Mouse (Mus musculus) adrenal gland, adult 18-20 months (tissue): Measurements from ENCODE around the gene Tpd52l2. TPM values are rescaled to one million over a fixed set of nuclear protein-coding genes. Genes with fewer than 3 reads are reported as not detected.

ENCODE experiments used
- DNase-seq, 2 experiments: peaks; one replicate each; pipeline ENCODE4 v3.0.0; 2021 to 2022; ENCODE audit warnings: low spot score in 2 of 2
- total RNA-seq, 2 experiments: library from RNA; stranded (reverse); gene quantifications; 1 replicate in 1 of 2; 2 replicates in 1 of 2; pipeline ENCODE4 v1.2.3; 2021

Tpd52l2 gene
- total RNA-seq, 2 experiments from 2014 or later, result 96.6 to 100 TPM

DNA sequence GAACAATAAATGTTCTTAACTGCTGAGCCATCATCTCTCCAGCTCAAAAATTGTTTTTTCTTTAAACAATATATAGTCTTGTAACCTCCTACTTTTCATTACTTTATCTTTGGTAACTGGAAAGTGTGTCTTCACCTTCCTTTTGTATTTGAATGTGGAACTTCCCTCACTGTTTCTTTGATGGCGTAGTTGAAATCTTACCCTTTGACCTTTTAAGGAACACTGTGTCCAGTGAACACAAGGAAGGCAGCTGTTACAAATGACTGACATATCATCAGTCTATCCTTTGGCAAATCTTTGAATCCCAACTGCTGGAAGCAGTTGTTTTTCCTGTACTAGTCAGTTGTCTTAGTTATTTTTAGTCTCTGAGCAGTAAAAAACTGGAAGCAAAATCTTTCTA, 32.1 kb downstream of the Tpd52l2 start:
- DNase-seq, result no peak

- no peak for DNase-seq
These were observed 35.6 kb downstream of the Tpd52l2 start for GRCm38 (mm10) chr2:181532589-181532988.

- DNase-seq, result no peak
These were observed 39.5 kb downstream of the Tpd52l2 start for GRCm38 (mm10) chr2:181536410-181536809.

GRCm38 (mm10) chr2:181537444-181538047, 40.6 kb downstream of the Tpd52l2 start:
- no peak for DNase-seq

- DNase-seq, result no peak
These were observed 44.9 kb downstream of the Tpd52l2 start for GRCm38 (mm10) chr2:181541761-181542380.

- DNase-seq, result no peak
These were observed 49.2 kb downstream of the Tpd52l2 start for GRCm38 (mm10) chr2:181546142-181546541.

DNA sequence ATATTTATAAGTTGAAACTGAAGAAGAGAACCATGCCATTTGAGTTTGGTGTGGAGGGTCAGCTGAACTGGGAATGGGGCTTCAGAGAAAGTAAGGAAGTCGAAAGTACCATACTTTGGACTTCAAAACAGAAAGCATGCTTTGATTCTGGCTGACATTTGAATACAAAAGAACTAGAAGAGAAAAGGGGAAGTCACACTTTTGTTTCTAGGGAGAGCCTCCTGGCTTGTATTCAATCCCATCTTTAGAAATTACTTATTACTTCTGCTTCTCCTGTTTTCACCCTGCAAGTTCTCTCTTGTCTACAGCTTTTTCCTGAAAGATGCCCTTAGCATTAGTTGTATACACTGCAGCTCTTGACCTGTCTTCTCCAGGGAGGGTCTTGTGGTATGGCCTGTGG, 51.3 kb downstream of the Tpd52l2 start:
- no peak for DNase-seq

- no peak for DNase-seq
These were observed 51.7 kb downstream of the Tpd52l2 start for GRCm38 (mm10) chr2:181548682-181549081.

- DNase-seq, result no peak
These were observed 53.3 kb downstream of the Tpd52l2 start for GRCm38 (mm10) chr2:181550233-181550632.

- DNase-seq, result no peak
These were observed 56.8 kb downstream of the Tpd52l2 start for GRCm38 (mm10) chr2:181553772-181554171.

DNA sequence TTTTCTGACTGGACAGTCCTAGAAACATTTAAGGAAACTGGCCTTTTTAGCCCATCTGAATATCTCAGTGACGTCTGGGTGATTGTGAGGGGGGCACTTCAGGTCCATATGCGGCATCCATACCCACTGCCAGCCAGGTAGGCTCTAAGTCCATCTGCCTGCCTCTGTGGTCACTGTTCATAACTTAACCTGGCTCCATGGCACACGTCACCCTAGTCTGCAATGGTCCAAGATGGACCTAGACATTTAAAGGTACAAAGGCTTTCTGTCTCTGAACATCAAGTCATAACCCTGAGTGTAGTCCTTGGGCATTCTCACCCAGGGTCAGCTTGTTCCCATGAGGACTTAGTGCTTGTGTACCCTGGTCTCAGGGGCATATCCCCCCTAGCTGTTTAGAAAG, 70.4 kb downstream of the Tpd52l2 start:
- DNase-seq, result no peak

Other genes with a start within 250 kb of the Tpd52l2 start
- 10 to 100 TPM; 14.8 to 15.2 TPM for gene Gmeb2, start 209.1 kb upstream of the Tpd52l2 start, total RNA-seq
- gene Stmn3, start 182.6 kb upstream of the Tpd52l2 start, total RNA-seq, result 10 to 100 TPM; 14.6 to 18.7 TPM
- gene Rtel1, start 177.4 kb upstream of the Tpd52l2 start, total RNA-seq, result 10 to 100 TPM; 24.1 to 30.8 TPM
- 10 to 100 TPM; 50.8 to 51.0 TPM for gene Zgpat, start 132.2 kb upstream of the Tpd52l2 start, total RNA-seq
- 10 to 100 TPM; 48.9 to 51.8 TPM for gene Arfrp1, start 131.7 kb upstream of the Tpd52l2 start, total RNA-seq
- 10 to 100 TPM; 17.1 to 23.0 TPM for gene Lime1, start 117.1 kb upstream of the Tpd52l2 start, total RNA-seq
- gene Zbtb46, start 37.7 kb upstream of the Tpd52l2 start, total RNA-seq, result 10 to 100 TPM; 12.0 to 16.2 TPM
- not detected for gene Abhd16b, start 3.9 kb upstream of the Tpd52l2 start, total RNA-seq
- gene Dnajc5, start 23.3 kb downstream of the Tpd52l2 start, total RNA-seq, result 10 to 100 TPM; 97.2 to 97.4 TPM
- 10 to 100 TPM; 79.1 to 84.8 TPM for gene Uckl1, start 87.8 kb downstream of the Tpd52l2 start, total RNA-seq
- gene Prpf6, start 94.7 kb downstream of the Tpd52l2 start, total RNA-seq, result 10 to 100 TPM; 60.6 to 65.2 TPM
- gene Zfp512b, start 95.7 kb downstream of the Tpd52l2 start, total RNA-seq, result 10 to 100 TPM; 37.4 to 49.0 TPM
- gene Samd10, start 102.1 kb downstream of the Tpd52l2 start, total RNA-seq, result 1 to 10 TPM; 8.3 to 8.7 TPM
- gene Gm29797, start 159.9 kb downstream of the Tpd52l2 start, total RNA-seq, result under 1 TPM in 1 of 2 experiments, not detected in 1; 0.42 TPM
- gene Sox18, start 174.5 kb downstream of the Tpd52l2 start, total RNA-seq, result 10 to 100 TPM; 25.7 to 41.7 TPM
- gene Tcea2, start 183.2 kb downstream of the Tpd52l2 start, total RNA-seq, result 1 to 10 TPM; 8.7 to 8.9 TPM
- 10 to 100 TPM; 18.8 to 22.5 TPM for gene Rgs19, start 196.8 kb downstream of the Tpd52l2 start, total RNA-seq
- gene Lkaaear1, start 201.3 kb downstream of the Tpd52l2 start, total RNA-seq, result not detected
- gene Oprl1, start 217.9 kb downstream of the Tpd52l2 start, total RNA-seq, result 1 to 10 TPM in 1 of 2 experiments, under 1 TPM in 1; 0.80 to 2.7 TPM